Mouse (Mus musculus) cortical plate, adult 2 months (tissue): ENCODE data around the gene Gtf2ird2. TPM values are rescaled to one million over a fixed set of nuclear protein-coding genes. Genes with fewer than 3 reads are reported as not detected.

Experiments
- H3K27ac ChIP-seq: fragments of 200-500 bp; 2 replicates; pipeline ENCODE4 v1.5.1; 2012; ENCODE audit warnings: low read length, control low read depth, inconsistent platforms; ENCODE audit not compliant: insufficient read depth
- H3K4me1 ChIP-seq: fragments of 200-500 bp; 2 replicates; pipeline ENCODE4 v1.6.1; 2011; ENCODE audit warnings: low read length; ENCODE audit not compliant: control insufficient read depth, insufficient read depth
- H3K4me3 ChIP-seq: fragments of 200-500 bp; 2 replicates; pipeline ENCODE4 v1.5.1; 2011; ENCODE audit warnings: mild to moderate bottlenecking, low read length, control low read depth; ENCODE audit not compliant: insufficient read depth
- CTCF ChIP-seq: fragments of 200-500 bp; IDR thresholded peaks from 2 replicates; pipeline ENCODE4 v1.5.1; 2011; ENCODE audit warnings: mild to moderate bottlenecking, control low read depth, low read length; ENCODE audit not compliant: insufficient read depth; ENCODE audit errors: extremely low read depth
- POLR2A ChIP-seq: fragments of 200-500 bp; IDR thresholded peaks from 2 replicates; pipeline ENCODE4 v1.6.1; 2011; ENCODE audit warnings: mild to moderate bottlenecking, low read length, control low read depth; ENCODE audit not compliant: insufficient read depth; ENCODE audit errors: extremely low read depth
- polyA plus RNA-seq: library from polyadenylated mRNA; depleted of rRNA; stranded (reverse); fragments of >200 nt; gene quantifications from 2 replicates; pipeline ENCODE4 v1.2.3, GENCODE M21; 2012; rRNA removed

The Gtf2ird2 gene
- 14.8 and 15.4 TPM in 2 replicates for polyA plus RNA-seq

GRCm38 (mm10) chr5:134183880-134184808, at the start of gene Gtf2ird2:
TSS of gene Gtf2ird2 (plus strand) at chr5:134184019.
- peaks cover 6% of the 10 kb centered on the region for H3K4me1 ChIP-seq
- peak within 1 kb of the TSS; percentile 95 for H3K27ac ChIP-seq
- TF ChIP-seq POLR2A (peak; percentile 51; the same call in 1 of the 2 replicates), CTCF (no peak)
- peak within 1 kb of the TSS; percentile 40 for H3K4me3 ChIP-seq

- Histone ChIP-seq H3K4me3 (no peak overlapping the region), H3K4me1 (no peaks in the 10 kb centered on the region), H3K27ac (no peak overlapping the region)
- TF ChIP-seq CTCF: no peak
- TF ChIP-seq POLR2A: no peak
Measured at GRCm38 (mm10) chr5:134136022-134136421, 47.8 kb upstream of the Gtf2ird2 start.

GRCm38 (mm10) chr5:134137933-134138332, 45.9 kb upstream of the Gtf2ird2 start:
- no peak for TF ChIP-seq POLR2A
- no peak for TF ChIP-seq CTCF
- Histone ChIP-seq H3K27ac (no peak overlapping the region), H3K4me3 (no peak overlapping the region), H3K4me1 (no peaks in the 10 kb centered on the region)

- Histone ChIP-seq H3K27ac (no peak overlapping the region), H3K4me3 (no peak overlapping the region), H3K4me1 (no peaks in the 10 kb centered on the region)
- TF ChIP-seq CTCF (no peak), POLR2A (no peak)
Measured at GRCm38 (mm10) chr5:134139429-134139828, 44.4 kb upstream of the Gtf2ird2 start.

- Histone ChIP-seq H3K27ac (no peak overlapping the region), H3K4me1 (no peaks in the 10 kb centered on the region), H3K4me3 (no peak overlapping the region)
- TF ChIP-seq POLR2A: no peak
- TF ChIP-seq CTCF: no peak
Measured at GRCm38 (mm10) chr5:134141236-134141635, 42.6 kb upstream of the Gtf2ird2 start.

- TF ChIP-seq POLR2A: no peak
- no peak for TF ChIP-seq CTCF
- Histone ChIP-seq H3K4me1 (no peaks in the 10 kb centered on the region), H3K4me3 (no peak overlapping the region), H3K27ac (no peak overlapping the region)
Measured at GRCm38 (mm10) chr5:134142381-134142780, 41.4 kb upstream of the Gtf2ird2 start.

GRCm38 (mm10) chr5:134144986-134145385, 38.8 kb upstream of the Gtf2ird2 start:
- Histone ChIP-seq H3K4me3 (no peak overlapping the region), H3K27ac (no peak overlapping the region), H3K4me1 (no peaks in the 10 kb centered on the region)
- TF ChIP-seq POLR2A (no peak), CTCF (no peak)

- H3K27ac ChIP-seq: no peak overlapping the region
- H3K4me1 ChIP-seq: no peaks in the 10 kb centered on the region
- no peak overlapping the region for H3K4me3 ChIP-seq
- TF ChIP-seq POLR2A (no peak), CTCF (no peak)
Measured at GRCm38 (mm10) chr5:134147194-134147753, 36.5 kb upstream of the Gtf2ird2 start.

GRCm38 (mm10) chr5:134148153-134148552, 35.7 kb upstream of the Gtf2ird2 start:
- no peak overlapping the region for H3K27ac ChIP-seq
- TF ChIP-seq CTCF (no peak), POLR2A (no peak)

More at GRCm38 (mm10) chr5:134148153-134148552, 35.7 kb upstream of the Gtf2ird2 start:
- H3K4me1 ChIP-seq: no peaks in the 10 kb centered on the region
- no peak overlapping the region for H3K4me3 ChIP-seq
